Mouse (Mus musculus) right cerebral cortex, adult 18-20 months (tissue): ENCODE data around the gene Fbxw8.

Experiments used
- DNase-seq: peaks from one replicate; pipeline ENCODE4 v3.0.0; 2022; ENCODE audit warnings: mixed read lengths

The Fbxw8 gene

DNA sequence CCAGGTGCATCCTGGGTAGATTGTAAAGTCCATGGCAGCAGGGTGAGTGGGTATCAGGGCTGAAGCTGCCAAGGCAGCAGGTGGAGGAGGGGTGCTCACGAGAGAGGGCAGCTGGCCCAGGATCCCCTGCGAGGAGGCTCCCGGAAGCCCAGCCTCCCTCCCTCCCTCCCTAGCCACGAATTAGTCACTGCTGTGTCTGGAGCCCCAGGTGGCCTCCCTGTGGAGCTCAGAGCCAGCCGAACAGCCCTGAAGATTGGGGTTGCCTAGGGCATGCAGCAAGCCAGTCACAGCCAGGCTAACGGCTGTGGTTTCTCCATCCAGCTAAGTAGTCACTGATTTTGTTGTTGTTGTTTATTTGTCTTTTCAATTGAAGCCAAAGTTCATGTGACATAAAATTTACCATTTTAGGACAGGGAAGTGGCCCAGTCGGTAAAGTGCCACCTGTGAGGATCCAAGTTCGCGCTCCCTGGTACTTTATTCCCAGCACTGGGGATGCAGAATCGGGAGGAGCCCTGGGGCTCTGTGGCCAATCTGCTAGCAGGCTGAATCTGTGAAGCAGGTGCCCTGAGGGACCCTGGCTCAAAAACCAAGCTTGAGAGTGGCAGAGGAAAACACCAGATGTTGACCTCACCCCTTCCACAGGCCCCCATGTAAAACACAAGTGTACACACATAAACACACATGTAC, 117.3 kb downstream of the Fbxw8 start:
- peak; percentile 53 for DNase-seq

DNA sequence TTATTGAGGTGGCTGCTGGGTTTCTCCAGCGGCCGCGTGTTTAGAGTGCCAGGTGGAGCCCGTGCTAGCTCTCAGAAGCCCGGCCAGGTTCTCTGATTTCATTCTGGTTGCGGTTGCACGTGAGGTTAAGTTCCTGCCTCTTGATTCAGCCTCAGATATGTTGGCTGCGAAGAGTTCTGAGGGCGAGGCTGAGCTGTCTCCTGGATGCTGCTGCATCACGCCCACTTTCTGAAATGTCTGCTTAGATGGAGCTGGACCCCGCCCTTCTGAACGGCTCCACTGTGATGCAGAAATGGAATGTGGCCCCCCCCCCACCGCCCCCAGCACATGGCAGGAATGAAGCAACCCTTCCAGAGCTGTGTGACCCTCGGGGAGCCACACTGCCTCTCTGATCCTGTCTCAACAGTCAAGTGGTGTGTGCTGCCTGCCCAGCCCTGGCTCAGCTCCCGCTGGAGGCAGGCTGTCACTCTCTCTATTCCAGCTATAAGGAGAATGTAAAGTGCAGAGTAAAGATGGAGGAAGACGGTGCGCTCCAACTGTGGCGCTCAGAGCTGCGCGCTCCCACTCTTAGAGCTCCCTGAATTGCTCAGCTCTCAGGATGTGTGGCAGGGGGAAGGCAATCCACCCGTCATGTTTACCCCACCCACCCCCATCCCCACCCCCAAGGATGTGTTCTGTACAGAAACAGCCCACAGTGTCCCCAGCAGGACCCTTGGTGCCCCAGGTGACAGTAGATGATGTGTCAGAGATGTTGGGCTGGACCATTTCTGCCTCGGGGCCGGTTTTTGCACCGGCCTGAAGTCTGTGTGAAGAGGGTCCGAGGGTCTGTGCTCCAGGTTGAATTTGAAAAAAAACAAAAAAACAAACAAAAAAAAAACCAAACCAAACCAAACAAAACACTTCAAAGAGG, 118.1 kb downstream of the Fbxw8 start:
- peak; percentile 77 for DNase-seq

DNA sequence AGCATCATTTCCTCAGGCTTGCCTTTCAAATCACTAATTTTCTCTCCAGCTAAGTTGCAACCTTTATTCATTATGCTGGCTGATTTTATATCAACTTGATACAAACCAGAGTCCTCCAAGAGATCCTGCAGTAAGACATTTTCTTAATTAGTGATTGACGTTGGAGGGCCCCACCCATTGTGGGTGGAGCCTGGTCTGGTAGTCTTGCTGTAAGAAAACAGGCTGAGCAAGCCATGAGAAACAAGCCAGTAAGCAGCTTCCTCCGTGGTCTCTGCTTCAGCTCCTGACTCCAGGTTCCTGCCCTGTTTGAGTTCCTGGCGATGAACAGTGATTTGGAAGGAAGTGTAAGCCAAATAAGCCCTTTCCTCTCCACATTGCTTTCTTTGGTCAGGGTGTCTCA, 119.5 kb downstream of the Fbxw8 start:
- DNase-seq, result no peak

DNA sequence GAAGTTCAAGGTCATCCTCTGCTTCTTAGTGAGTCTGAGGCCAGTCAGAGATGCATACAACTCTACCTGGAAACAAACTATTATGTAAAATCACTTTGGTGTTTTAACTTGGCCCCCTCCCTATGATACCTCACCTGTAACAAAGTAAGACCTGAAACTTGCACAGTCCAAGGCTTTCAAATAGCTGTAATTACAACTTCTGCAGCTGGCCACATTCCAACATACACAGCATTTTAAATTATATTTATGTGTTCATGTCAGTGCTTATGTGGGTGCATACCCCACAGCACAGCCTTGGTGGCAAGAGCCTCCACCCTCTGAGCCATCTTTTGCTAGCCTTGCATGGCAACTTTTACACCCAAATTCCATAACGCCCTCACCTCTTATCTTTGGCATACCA, 120.6 kb downstream of the Fbxw8 start:
- DNase-seq, result no peak

DNA sequence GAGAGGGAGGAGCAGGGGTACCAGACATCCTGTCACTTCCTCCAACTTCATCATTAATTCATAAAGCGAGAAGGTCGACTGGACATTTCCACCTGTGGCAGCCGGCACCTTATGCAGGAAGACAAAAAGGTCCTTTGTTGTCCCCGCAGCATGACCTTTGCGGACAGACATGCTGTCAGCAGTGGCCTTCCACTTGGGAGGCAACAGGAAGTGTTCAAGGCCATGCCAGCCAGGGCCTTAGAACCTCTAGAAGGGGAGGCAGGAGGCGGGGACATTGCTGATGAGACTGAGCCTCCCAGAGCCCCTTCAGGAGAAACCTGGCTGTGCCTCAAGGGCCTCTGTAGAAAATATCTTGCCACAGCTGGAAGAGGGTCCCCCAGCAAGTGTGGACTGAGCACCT, 121.5 kb downstream of the Fbxw8 start:
- no peak for DNase-seq

DNA sequence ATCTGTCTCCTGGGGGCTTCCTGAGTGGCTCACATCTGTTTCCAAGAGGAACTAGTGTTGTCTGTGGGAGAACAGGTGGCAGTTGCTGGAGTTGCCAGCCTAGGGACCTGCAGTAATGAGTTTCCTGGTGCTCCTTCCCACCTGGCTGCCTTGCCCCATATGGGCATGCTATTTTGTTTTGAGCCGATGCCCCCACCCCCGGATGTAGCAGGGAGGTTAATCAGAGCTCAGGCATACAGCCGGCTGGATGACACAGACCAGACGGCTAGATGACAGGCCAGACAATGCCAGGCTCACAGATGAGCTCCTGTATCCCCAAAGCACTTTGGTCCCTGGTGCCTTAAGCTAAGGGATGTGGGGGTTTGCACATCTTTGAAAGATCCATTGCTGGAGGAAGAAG, 121.9 kb downstream of the Fbxw8 start:
- no peak for DNase-seq

DNA sequence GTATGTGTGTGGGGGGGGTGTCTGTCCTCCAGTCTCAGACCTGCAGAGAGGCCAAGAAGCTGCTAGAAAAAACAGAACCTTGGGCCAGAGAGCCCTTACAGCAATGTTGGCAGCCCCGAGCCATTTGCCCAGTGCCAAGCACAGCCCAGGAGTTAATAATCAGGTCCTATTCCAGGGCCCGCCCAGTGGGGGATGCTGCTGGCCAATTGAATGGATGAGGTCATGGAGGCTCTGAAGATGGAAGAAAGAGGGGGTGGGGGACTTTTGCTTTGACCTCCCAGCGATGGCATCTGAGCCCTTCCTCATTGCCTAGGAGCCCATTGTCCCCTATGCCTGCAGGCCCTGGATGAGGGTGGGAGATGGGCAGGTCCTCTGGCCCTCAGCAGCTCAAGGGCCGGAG, 123.8 kb downstream of the Fbxw8 start:
- DNase-seq, result no peak

DNA sequence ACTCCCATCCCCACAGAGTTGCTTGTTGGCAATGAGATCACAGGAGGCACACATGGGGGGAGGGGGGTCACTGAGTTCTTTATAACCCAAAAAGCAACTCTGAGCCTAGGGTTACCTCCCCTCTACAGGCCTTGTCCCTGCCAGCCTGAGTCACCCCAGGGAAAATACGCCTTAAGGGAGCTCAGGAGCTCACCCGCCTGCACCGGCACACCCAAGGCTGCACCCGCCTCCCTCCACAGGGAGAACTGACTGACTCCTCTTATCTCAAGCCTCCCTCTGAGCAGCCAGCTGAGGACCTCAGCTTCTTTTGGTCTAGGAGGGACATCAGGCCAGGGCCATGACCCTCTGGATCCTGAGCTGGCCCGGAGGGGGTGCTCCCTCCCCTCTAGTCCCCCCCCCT, 124.2 kb downstream of the Fbxw8 start:
- DNase-seq, result no peak

DNA sequence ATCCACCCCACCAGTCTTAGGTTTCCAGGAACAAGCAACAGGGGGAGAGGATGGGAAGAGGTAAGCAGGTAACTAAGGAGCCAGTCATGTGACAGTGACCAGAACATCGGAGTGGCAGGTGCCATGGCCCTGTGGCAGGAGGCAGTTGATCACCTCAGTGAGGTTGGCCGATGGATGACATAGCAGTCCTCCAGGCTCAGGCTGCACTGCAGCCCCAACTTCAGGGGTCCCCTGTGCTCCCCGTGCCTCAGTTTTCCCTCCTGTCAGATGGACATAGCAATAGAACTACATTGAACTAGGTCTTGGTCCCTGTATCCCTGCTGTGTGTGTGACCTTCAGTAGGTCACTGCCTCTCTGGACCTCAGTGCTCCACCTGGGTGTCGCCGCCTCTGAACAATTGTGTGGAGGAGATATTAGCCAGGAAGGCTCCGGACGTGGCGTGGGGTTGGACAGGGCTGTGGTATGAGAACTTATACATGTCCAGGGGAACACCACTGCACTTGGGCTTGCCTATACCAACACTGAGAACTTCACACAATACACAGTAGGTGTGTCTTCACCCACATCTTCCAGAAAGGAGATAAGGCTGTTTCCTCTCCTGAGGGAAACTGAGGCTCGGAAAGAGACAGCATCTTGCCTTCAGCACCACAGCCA, 125.1 kb downstream of the Fbxw8 start:
- DNase-seq, result no peak

DNA sequence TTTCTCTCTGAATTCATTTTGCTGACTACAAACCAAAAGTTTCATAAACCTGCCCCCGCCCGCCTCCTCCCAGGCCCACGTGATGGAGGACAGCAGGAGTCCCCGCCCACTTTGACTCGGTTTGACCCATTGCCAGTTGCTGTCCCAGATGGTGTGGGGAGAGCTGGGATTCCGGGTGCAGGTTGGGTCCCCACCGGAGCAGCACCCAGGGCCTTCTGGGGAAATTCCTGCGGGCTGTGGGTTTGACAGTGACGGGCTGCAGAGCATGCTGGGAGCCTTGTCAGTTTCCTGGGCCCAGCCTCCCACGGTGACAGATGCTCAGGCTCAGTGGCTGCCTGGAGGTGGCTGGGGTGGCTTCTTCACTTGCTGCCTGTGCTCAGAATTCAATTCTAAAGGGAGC, 125.8 kb downstream of the Fbxw8 start:
- DNase-seq, result peak; percentile 93

DNA sequence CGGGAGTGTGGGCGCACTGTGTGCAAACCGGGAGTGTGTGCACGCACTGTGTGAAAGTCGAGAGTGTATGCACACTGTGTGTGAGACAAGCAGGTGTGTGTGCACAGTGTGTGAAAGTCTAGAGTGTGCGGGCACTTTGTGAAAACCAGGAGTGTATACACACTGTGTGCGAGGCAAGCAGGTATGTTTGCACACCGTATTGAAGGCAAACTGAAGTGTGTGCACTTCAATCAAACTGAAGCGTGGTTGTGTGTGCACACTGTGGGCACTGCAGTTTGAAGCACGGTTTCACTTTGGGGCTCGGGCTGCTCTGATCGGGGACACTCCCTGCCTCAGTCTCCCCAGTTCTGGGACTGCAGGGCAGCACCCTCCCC, 126.2 kb downstream of the Fbxw8 start:
- no peak for DNase-seq

DNA sequence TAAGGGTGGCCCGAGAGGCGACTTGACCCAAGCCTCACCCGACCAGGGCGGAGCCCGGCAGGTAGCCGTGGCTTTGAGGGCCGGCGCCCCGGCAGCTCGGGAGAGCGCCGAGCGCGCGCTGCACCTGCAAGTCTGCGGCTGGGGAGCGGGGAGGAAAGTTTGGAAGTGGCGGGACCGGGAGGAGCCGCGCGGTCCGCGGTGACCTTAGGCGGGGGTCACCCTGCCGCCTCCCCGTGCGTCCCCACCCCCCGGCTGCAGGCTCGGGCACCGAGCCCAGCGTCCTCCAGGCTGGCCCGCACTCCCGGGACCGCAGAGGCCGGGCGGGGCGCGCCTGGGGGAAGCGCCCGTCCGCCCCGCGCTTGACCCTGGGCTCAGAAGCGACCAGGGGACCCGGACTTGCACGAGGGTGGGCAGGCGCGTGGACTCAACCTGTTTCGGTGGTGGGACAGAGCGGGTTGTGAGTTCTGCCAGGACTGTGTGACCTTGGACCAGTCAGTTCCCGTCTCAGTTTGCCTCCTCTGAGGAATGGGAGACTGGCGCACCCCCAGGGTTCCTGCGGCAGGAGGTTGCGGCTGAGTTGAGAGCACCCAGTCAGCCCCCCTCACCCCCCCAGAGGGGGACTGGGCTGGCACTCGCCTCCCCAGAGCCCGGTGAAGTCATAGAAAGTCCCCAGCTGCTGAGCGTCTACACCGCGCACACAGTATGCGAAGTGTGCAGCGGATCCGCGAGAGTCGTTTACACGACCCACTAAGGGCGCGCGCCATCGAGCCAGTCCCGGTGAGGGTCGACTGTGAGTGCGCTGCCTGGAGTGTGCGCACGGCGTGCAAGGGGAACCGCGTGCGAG, 126.9 kb downstream of the Fbxw8 start:
- DNase-seq, result no peak

DNA sequence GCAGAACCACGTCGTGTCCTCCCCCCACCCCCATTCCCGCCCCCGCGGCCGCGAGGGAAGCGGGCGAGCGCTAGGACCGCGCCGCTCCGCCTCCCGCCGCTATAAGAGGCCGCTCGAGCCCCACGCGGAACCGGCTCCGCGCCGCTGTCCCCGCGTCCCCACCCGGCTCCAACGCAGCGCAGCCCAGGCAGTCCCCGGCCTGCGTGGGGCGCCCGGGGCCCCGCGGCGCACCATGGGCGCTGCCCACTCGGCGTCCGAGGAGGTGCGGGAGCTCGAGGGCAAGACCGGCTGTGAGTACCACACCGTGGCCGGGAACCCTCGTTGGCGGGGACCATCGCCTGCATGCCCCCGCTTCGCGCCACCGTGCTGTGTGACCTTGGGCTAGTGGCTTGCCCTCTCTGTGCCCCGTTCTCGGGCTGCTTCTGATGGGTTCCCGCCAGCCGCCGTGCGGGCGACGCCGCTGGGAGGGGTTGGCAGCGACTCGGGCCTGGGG, 127.5 kb downstream of the Fbxw8 start, which contains the start of gene Tesc:
TSS of gene Tesc (plus strand) at position 46 of the 493 bp plus-strand sequence.
- DNase-seq, result peak; percentile 52

DNA sequence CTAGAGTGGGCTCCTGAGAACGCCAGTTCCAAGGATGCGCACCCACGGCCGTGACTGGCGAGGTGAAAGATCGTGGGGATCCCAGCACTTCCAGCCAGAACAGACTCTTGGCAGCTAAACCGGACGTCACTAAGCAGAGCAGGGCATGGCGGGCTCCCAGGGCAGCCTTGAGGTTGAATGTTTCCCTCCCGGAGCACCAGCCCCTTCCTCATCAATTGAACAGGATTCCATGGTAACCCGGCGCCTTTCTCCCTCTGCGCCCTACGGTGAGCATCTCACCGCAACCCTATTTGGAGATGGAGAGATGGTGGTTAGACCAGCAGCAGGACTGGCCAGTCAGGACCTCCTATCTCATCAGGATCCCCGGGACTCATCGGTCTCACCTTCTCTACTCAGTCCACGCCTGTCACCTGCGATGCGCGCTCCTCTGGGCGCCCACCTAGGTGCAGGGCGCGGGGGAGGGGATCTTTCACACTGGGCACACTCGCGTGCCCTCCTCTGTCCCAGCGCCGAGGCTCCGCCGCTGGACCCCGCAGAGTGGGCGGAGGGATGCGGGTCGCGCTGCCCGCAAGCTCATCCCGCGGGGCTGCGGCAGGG, 128.1 kb downstream of the Fbxw8 start:
- DNase-seq, result no peak

DNA sequence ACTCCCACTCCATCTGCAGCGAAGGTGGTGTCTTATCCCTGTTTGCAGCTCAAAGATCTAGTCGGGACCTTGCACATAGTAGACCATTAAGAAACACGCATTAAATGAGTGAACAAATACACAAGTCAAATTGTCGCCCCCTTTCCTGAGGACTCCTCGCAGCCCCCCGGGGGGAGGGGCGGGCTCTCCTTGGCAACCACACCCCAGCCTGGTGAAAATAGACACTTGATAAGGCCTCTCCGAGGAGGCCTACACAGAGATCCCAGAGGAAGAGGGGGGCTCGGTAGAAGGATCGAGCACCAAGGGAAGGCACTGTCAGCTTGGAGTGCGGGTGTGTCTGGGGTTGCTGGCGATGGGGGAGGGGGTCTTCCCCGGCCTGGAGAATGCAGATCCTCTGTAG, 128.9 kb downstream of the Fbxw8 start:
- DNase-seq, result no peak

DNA sequence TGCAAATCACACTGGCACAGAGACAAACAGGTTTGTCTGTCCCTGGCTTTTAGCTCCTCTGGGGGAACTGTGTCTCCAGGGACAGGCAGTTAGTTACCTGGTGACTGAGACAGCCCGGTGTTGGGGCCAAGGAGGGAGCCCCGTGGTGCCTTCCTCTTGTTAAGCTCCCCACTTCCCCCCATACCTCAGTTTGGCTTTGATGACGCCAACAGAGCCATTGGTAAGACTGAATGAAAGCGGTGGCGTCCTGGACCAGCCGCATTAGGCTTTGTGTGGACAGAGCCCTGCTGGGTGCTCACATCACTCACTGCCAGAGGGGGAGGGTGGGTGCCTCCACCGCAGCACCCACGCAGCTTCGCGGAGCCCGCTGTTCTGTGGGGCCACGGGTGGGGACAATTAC, 129.4 kb downstream of the Fbxw8 start:
- DNase-seq, result no peak

DNA sequence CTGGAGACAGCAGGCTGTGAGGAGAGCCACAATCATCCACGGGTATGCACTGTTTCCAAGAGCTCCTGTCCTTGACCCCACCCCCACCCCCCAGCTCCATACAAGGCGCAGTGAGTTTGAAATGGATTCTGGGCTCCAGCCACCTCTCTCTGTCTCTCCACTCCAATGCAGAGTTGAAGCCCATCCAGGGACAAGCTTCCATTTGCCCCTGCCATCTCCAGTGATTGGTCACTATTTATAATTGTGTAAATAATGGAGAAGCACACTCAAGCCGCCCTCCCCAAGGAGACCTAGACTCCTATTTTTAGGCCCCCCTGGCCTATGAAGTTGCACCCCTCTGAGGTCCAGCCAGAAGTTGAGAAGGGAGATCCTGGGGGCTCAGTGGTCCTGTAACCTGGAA, 132.2 kb downstream of the Fbxw8 start:
- no peak for DNase-seq

DNA sequence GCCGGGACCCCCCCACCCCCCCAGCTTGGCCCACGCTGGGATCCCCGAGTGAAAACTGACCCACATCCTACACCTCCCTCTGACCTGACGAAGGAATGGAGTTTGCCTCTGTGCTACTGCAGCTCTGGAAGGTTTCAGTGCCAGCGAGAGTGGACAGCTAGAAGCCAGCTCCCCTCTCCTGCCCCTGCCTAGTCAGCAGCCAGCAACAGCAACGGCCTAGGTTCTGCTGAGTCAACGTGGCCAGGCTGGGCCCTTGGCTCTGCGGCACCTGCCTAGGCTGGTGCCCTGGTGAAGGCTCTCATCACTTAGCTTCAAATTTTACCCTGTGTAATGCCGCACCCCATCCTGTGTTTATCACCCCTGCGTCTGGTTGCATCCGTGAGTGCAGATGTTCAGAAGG, 135.4 kb downstream of the Fbxw8 start:
- no peak for DNase-seq

DNA sequence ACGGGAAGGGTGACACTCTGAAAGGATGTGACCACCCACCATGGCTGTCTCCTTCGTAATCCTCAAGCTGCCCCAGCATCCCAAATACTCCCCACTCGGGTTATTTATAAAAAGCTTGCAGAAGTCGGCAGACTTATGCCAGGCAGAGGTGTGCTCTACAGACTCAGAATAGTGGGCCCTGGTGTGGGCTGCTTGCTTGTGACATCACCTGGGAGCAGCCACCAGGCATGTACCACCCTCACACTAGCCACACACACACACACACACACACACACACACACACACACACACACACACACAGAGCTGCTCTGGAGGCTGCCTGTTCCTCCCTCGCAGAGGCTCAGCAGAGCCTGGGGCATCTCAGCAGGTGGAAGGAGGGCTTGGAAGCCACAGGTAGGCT, 137.7 kb downstream of the Fbxw8 start:
- DNase-seq, result peak; percentile 52

DNA sequence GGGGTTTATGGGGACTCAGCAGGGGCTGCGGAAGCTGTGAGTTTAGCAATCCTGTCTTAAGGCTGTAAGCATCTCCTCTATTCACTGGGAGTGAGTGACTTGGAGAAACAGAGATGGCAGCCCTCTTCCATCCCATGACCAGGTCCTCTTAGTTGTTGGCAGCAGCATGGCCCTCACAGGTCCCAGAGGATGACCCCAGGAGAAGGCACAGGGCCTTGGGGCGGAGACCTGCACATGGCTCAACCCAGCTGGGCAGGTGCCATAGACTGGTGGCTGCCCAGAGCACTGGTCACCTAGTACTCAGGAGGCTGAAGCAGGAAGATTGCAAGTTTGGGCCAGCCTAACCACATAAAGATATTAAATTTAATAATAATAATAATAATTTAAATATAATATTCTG, 139.6 kb downstream of the Fbxw8 start:
- no peak for DNase-seq

DNA sequence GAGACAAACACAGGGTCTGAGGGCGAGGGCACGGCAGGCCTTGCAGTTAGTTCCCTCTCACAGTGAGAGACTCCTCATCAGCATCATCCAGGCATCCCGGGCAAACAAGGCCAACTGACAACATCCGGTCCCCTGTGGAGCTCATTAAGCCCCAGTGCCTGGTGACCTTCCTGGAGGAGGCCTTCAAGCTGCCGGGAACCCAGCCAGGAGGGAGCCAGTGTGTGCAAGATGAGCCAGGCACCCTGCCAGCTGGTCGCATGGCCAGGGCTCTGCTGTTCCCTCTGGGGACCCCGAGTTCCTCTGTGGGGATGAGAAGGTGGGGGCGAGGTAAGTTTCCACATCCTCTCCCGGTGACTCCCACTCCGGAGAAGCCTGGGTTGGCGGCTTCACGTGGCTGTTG, 140.2 kb downstream of the Fbxw8 start:
- DNase-seq, result peak; percentile 43
